Mouse (Mus musculus) hematopoietic stem cell, adult 5-6 weeks (primary cell): ENCODE results near the gene Pramel3. TPM values are rescaled to one million over a fixed set of nuclear protein-coding genes. Genes with fewer than 3 reads are reported as not detected.
"Not testable (repeated sequence)": the region's sequence is repeated elsewhere in the genome, so short reads cannot be mapped to it uniquely, and the experiment has no call there.

Experiments
- ATAC-seq, 2 experiments: fragments of 125-278 bp in 1 of 2; replicated peaks in 1 of 2; 2 replicates each; pipeline ENCODE4 v1.8.0; 2016 to 2017; ENCODE audit warnings: inconsistent platforms in 2 of 2, mild to moderate bottlenecking in 2 of 2, moderate number of reproducible peaks in 2 of 2, low read depth in 1 of 2, moderate TSS enrichment in 1 of 2; ENCODE audit not compliant: low FRiP score in 2 of 2, poor library complexity in 2 of 2, severe bottlenecking in 2 of 2, insufficient read depth in 1 of 2, low TSS enrichment in 1 of 2
- total RNA-seq: library from RNA; stranded (forward); fragments of 172-1452, 232-1000 nt; gene quantifications from 2 replicates; pipeline ENCODE4 v1.2.3, GENCODE M21; 2017

Pramel3 gene
- not detected in 2 replicates for total RNA-seq

DNA sequence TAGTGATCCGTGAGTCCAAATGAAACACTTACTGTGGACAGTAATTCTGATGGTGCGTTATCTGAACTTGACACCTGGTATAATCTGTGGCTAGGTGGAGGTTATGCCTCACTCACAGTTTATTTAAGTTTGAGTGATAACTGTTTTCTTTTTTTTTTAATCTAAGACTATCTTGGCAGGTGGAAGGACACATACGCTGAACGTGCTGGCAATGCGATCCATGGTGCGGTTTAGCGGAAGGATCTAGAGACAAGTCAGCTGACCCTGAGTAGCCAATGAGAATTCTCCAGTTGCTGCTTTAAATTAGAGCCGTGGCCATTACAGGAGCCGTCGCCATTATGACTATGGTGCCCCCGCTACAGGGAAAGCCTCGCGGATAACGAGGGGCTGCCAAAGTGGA is at the start of gene Pramel3:
TSS of gene Pramel3 (plus strand) at position 301 of the 400 bp plus-strand sequence.
- not testable (repeated sequence) for ATAC-seq

DNA sequence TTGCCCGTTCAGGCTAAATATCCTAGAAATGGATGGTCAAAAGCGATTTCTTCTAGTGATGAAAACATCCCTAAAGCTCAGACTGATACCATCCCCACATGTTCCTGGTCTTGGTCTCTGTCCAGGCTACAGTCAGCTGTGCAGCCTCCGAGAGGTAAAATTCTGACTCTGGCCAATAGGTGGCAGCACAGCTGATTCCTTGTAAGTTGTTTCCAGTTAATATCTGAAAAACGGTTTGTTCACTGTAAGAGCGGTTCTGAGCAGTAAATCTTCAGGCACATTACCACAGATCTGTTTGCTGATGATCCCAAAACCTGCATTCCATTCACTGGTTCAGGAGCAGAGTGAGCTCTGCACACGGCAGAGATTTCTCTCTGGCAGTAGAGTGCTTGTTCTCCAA is 58.6 kb downstream of the Pramel3 start:
- ATAC-seq = peak in 1 of 2 experiments; percentile 58; a peak in 1 of 4 replicates

DNA sequence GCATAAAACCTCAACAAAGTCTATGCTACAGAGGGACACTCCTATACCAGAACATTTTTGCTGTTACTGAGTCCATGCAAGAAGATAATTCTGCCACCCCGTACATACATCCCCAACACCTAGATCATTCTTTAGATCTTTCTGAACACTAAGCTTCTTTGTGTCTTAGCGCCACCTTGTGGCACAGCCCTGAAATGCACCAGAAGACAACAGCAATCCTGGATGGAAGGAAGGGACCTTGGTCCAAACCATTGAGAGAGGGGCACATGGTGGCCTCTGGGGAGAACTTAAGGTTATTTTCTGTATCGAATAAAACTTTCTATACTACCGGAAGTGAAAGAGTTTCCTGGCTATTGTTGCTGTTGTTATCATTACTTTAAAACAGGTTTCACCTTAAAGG is 59.8 kb downstream of the Pramel3 start:
- ATAC-seq = not testable (repeated sequence)

Other genes with a start within 250 kb of the Pramel3 start
- 0.19 and 0.30 TPM in 2 replicates for gene Gm15023, start 124.7 kb upstream of the Pramel3 start, total RNA-seq
- gene Tceal6, start 91.6 kb upstream of the Pramel3 start, total RNA-seq = not detected in 2 replicates
- gene Gm5128, start 71.0 kb downstream of the Pramel3 start, total RNA-seq = not detected in 2 replicates
- gene Gm7903, start 131.5 kb downstream of the Pramel3 start, total RNA-seq = 0.38 TPM in 1 of 2 replicates, not detected in the other
- 0.19 and 0.30 TPM in 2 replicates for gene AV320801, start 192.3 kb downstream of the Pramel3 start, total RNA-seq